Mouse (Mus musculus) embryonic fibroblast, embryonic 13.5 days (primary cell): Measurements from ENCODE around the gene Epn2.

Source experiments
- CTCF ChIP-seq: IDR thresholded peaks from 2 replicates; pipeline ENCODE4 v1.5.1; 2011; ENCODE audit warnings: mild to moderate bottlenecking, control low read depth, low read length, moderate library complexity, borderline replicate concordance; ENCODE audit not compliant: insufficient read depth
- POLR2A ChIP-seq: IDR thresholded peaks from 2 replicates; pipeline ENCODE4 v1.6.1; 2011; ENCODE audit warnings: low read depth, mild to moderate bottlenecking, control low read depth, low read length, moderate library complexity

GRCm38 (mm10) chr11:61469317-61469917, 110.1 kb downstream of the Epn2 start:
- TF ChIP-seq CTCF (no peak), POLR2A (no peak)
